Mouse (Mus musculus): ENCODE data around the gene Cdh4. TPM values are rescaled to one million over a fixed set of nuclear protein-coding genes. Genes with fewer than 3 reads are reported as not detected.

The Cdh4 gene
- total and polyA plus RNA-seq, 3 experiments = 0.05 TPM; not detected in 2

- no peak for DNase-seq (ENCODE audit: low spot score)
- TF ChIP-seq POLR2AphosphoS5 (IDR thresholded peaks at IDR 0.05; ENCODE audit: insufficient replicate concordance, low read depth, low read length) (no peak), GATA2 (IDR thresholded peaks at IDR 0.05; ENCODE audit: borderline replicate concordance, low read depth, low read length) (no peak), CTCF (IDR thresholded peaks at IDR 0.05; ENCODE audit: low read depth, low read length) (no peak), TAL1 (conservative IDR thresholded peaks at IDR 0.05; ENCODE audit: low read depth, low read length) (no peak), GATA1 (IDR thresholded peaks at IDR 0.05; ENCODE audit: borderline replicate concordance, low read length) (no peak)
- Histone ChIP-seq H3K4me3 (ENCODE audit: low read depth, low read length) (no peak overlapping the region), H3K27me3 (ENCODE audit: insufficient read depth, low read length) (no peaks in the 10 kb centered on the region), H3K36me3 (replicated peaks) (no peaks in the 10 kb centered on the region), H3K9me3 (replicated peaks) (peaks cover 78% of the 10 kb centered on the region), H3K4me1 (ENCODE audit: insufficient read depth, low read depth, low read length) (no peaks in the 10 kb centered on the region)
- no peak for ATAC-seq (ENCODE audit: extremely low read depth, insufficient number of reproducible peaks, low FRiP score, poor library complexity, severe bottlenecking)
Measured at GRCm38 (mm10) chr2:179775999-179776705, 333.9 kb downstream of the Cdh4 start.

- no peak for ATAC-seq (ENCODE audit: extremely low read depth, insufficient number of reproducible peaks, low FRiP score, poor library complexity, severe bottlenecking)
- no peak overlapping the region for H3K4me3 ChIP-seq (ENCODE audit: low read depth, low read length)
- no peaks in the 10 kb centered on the region for H3K4me1 ChIP-seq (ENCODE audit: insufficient read depth, low read depth, low read length)
- peaks cover 62% of the 10 kb centered on the region for H3K9me3 ChIP-seq (replicated peaks)
- H3K27me3 ChIP-seq (ENCODE audit: insufficient read depth, low read length) = no peaks in the 10 kb centered on the region
- no peaks in the 10 kb centered on the region for H3K36me3 ChIP-seq (replicated peaks)
- TF ChIP-seq GATA1 (IDR thresholded peaks at IDR 0.05; ENCODE audit: borderline replicate concordance, low read length) = no peak
- TF ChIP-seq POLR2AphosphoS5 (IDR thresholded peaks at IDR 0.05; ENCODE audit: insufficient replicate concordance, low read depth, low read length) = no peak
- no peak for TF ChIP-seq TAL1 (conservative IDR thresholded peaks at IDR 0.05; ENCODE audit: low read depth, low read length)
- no peak for TF ChIP-seq GATA2 (IDR thresholded peaks at IDR 0.05; ENCODE audit: borderline replicate concordance, low read depth, low read length)
- TF ChIP-seq CTCF (IDR thresholded peaks at IDR 0.05; ENCODE audit: low read depth, low read length) = no peak
- DNase-seq (ENCODE audit: low spot score) = no peak
Measured at GRCm38 (mm10) chr2:179779266-179779665, 337.0 kb downstream of the Cdh4 start.

DNA sequence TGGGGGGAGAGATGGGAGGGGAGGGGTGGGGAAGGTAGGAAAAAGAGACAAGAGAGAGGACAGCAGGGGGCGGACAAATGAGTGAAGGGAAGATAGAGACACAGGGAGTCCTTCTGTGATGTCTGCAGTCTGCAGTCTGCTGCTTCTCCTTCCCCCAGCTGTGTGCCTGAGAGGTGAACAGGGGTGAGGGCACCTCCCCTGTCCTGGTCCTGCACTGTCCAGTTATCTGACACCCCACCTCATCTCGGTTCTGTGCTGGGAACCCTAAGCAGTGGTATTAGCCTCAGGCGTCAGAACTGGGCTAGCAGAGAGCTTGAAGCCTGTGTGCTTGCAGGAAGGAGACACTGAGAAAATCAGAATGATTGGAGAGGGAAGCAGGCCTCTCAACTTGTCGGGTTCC lies 338.7 kb downstream of the Cdh4 start:
- no peaks in the 10 kb centered on the region for H3K27me3 ChIP-seq (ENCODE audit: insufficient read depth, low read length)
- TF ChIP-seq TAL1 (conservative IDR thresholded peaks at IDR 0.05; ENCODE audit: low read depth, low read length) = no peak
- TF ChIP-seq POLR2AphosphoS5 (IDR thresholded peaks at IDR 0.05; ENCODE audit: insufficient replicate concordance, low read depth, low read length) = no peak
- no peak for TF ChIP-seq GATA1 (IDR thresholded peaks at IDR 0.05; ENCODE audit: borderline replicate concordance, low read length)
- no peak for TF ChIP-seq GATA2 (IDR thresholded peaks at IDR 0.05; ENCODE audit: borderline replicate concordance, low read depth, low read length)
- TF ChIP-seq CTCF (IDR thresholded peaks at IDR 0.05; ENCODE audit: low read depth, low read length) = no peak
- H3K9me3 ChIP-seq (replicated peaks) = peaks cover 45% of the 10 kb centered on the region
- ATAC-seq (ENCODE audit: extremely low read depth, insufficient number of reproducible peaks, low FRiP score, poor library complexity, severe bottlenecking) (no peak), DNase-seq (ENCODE audit: low spot score) (no peak)
- no peaks in the 10 kb centered on the region for H3K4me1 ChIP-seq (ENCODE audit: insufficient read depth, low read depth, low read length)
- H3K36me3 ChIP-seq (replicated peaks) = no peaks in the 10 kb centered on the region
- H3K4me3 ChIP-seq (ENCODE audit: low read depth, low read length) = no peak overlapping the region

- Histone ChIP-seq H3K36me3 (replicated peaks) (no peaks in the 10 kb centered on the region), H3K4me1 (ENCODE audit: insufficient read depth, low read depth, low read length) (no peaks in the 10 kb centered on the region), H3K27me3 (ENCODE audit: insufficient read depth, low read length) (no peaks in the 10 kb centered on the region), H3K4me3 (ENCODE audit: low read depth, low read length) (no peak overlapping the region), H3K9me3 (replicated peaks) (peaks cover 50% of the 10 kb centered on the region)
- TF ChIP-seq CTCF (IDR thresholded peaks at IDR 0.05; ENCODE audit: low read depth, low read length) = no peak
- no peak for TF ChIP-seq TAL1 (conservative IDR thresholded peaks at IDR 0.05; ENCODE audit: low read depth, low read length)
- no peak for TF ChIP-seq GATA1 (IDR thresholded peaks at IDR 0.05; ENCODE audit: borderline replicate concordance, low read length)
- TF ChIP-seq GATA2 (IDR thresholded peaks at IDR 0.05; ENCODE audit: borderline replicate concordance, low read depth, low read length) = no peak
- TF ChIP-seq POLR2AphosphoS5 (IDR thresholded peaks at IDR 0.05; ENCODE audit: insufficient replicate concordance, low read depth, low read length) = no peak
- no peak for ATAC-seq (ENCODE audit: extremely low read depth, insufficient number of reproducible peaks, low FRiP score, poor library complexity, severe bottlenecking)
- no peak for DNase-seq (ENCODE audit: low spot score)
Measured at GRCm38 (mm10) chr2:179787256-179787655, 345.0 kb downstream of the Cdh4 start.

DNA sequence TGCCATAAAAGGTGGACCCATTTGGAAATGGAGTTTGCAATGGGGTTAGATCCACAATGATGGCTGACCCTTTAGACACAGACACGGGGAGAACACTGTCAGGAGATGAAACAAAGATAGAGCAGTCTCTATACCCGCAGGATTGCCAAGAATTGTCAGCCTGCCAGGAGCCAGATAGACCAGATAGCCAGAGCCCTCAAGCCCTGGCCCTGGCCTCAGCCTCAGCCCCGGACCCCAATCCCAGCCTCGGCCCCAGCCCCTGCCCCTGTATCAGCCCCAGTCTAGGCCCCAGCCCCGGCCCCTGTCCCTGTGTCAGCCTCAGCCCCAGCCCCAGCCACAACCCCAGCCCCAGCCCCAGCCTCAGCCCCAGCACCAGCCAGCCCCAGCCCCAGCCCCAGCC lies 345.6 kb downstream of the Cdh4 start:
- H3K27me3 ChIP-seq (ENCODE audit: insufficient read depth, low read length) = no peaks in the 10 kb centered on the region
- no peaks in the 10 kb centered on the region for H3K4me1 ChIP-seq (ENCODE audit: insufficient read depth, low read depth, low read length)
- ATAC-seq (ENCODE audit: extremely low read depth, insufficient number of reproducible peaks, low FRiP score, poor library complexity, severe bottlenecking) (no peak), DNase-seq (ENCODE audit: low spot score) (no peak)
- peaks cover 56% of the 10 kb centered on the region for H3K9me3 ChIP-seq (replicated peaks)
- no peak overlapping the region for H3K4me3 ChIP-seq (ENCODE audit: low read depth, low read length)
- no peaks in the 10 kb centered on the region for H3K36me3 ChIP-seq (replicated peaks)
- TF ChIP-seq CTCF (IDR thresholded peaks at IDR 0.05; ENCODE audit: low read depth, low read length) = no peak
- no peak for TF ChIP-seq GATA1 (IDR thresholded peaks at IDR 0.05; ENCODE audit: borderline replicate concordance, low read length)
- no peak for TF ChIP-seq TAL1 (conservative IDR thresholded peaks at IDR 0.05; ENCODE audit: low read depth, low read length)
- no peak for TF ChIP-seq POLR2AphosphoS5 (IDR thresholded peaks at IDR 0.05; ENCODE audit: insufficient replicate concordance, low read depth, low read length)
- no peak for TF ChIP-seq GATA2 (IDR thresholded peaks at IDR 0.05; ENCODE audit: borderline replicate concordance, low read depth, low read length)

GRCm38 (mm10) chr2:179790684-179791083 lies 348.5 kb downstream of the Cdh4 start:
- TF ChIP-seq CTCF (IDR thresholded peaks at IDR 0.05; ENCODE audit: low read depth, low read length) (no peak), TAL1 (conservative IDR thresholded peaks at IDR 0.05; ENCODE audit: low read depth, low read length) (no peak), POLR2AphosphoS5 (IDR thresholded peaks at IDR 0.05; ENCODE audit: insufficient replicate concordance, low read depth, low read length) (no peak), GATA1 (IDR thresholded peaks at IDR 0.05; ENCODE audit: borderline replicate concordance, low read length) (no peak), GATA2 (IDR thresholded peaks at IDR 0.05; ENCODE audit: borderline replicate concordance, low read depth, low read length) (no peak)
- ATAC-seq (ENCODE audit: extremely low read depth, insufficient number of reproducible peaks, low FRiP score, poor library complexity, severe bottlenecking) (no peak), DNase-seq (ENCODE audit: low spot score) (no peak)
- Histone ChIP-seq H3K36me3 (replicated peaks) (no peaks in the 10 kb centered on the region), H3K4me3 (ENCODE audit: low read depth, low read length) (no peak overlapping the region), H3K4me1 (ENCODE audit: insufficient read depth, low read depth, low read length) (no peaks in the 10 kb centered on the region), H3K27me3 (ENCODE audit: insufficient read depth, low read length) (no peaks in the 10 kb centered on the region), H3K9me3 (replicated peaks) (peaks cover 74% of the 10 kb centered on the region)
